Mouse (Mus musculus): Measurements from ENCODE around the gene Lum. TPM values are rescaled to one million over a fixed set of nuclear protein-coding genes. Genes with fewer than 3 reads are reported as not detected.

Gene Lum
- total and polyA plus RNA-seq, 2 experiments from 2014 or later: 71.6 to 87.0 TPM

DNA sequence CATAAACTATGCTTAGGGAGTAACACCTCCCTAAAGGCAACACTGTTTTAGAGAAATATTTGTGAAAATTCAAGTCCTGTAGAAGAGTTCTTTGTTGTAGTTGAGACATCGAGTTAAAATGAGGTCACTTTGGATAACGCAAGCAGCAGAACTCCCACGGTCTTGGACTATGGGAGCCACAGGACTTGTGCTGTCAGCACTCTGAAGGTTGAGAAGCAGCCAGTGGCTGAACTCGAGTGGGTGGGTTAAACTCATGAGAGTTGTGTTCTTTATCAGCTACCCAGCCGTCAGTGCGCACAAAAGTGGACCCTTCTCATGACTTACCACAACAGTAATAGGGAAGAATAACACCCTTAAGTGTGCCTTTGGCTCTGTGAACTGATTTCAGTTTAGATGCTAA lies 24.6 kb downstream of the Lum start:
- DNase-seq (ENCODE audit: low spot score) (peak; percentile 41), ATAC-seq (ENCODE audit: insufficient read depth, low read depth) (no peak; the same call in 1 of the 2 replicates)
- TF ChIP-seq CTCF (IDR thresholded peaks at IDR 0.05; ENCODE audit: low read depth) (no peak), EP300 (IDR thresholded peaks at IDR 0.05; ENCODE audit: low read depth) (no peak)
- no peaks in the 10 kb centered on the region for H3K4me1 ChIP-seq (ENCODE audit: control insufficient read depth, insufficient read depth)
- H3K27ac ChIP-seq (ENCODE audit: low read depth): 0 out of 2 replicates have a peak overlapping the region, but pooled peaks have one; percentile 7
- no peak overlapping the region for H3K9ac ChIP-seq (replicated peaks; ENCODE audit: low read depth, low read length)
- no peaks in the 10 kb centered on the region for H3K36me3 ChIP-seq (replicated peaks; ENCODE audit: control insufficient read depth, insufficient read depth, low read length)
- WGBS: 31% methylated on average over 6 of the region's 6 CpGs
- no peaks in the 10 kb centered on the region for H3K9me3 ChIP-seq (replicated peaks; ENCODE audit: control insufficient read depth, low read length)
- no peak overlapping the region for H3K4me3 ChIP-seq (ENCODE audit: low read depth, low read length)
- H3K4me2 ChIP-seq (ENCODE audit: low read depth, low read length): no peak overlapping the region
- H3K27me3 ChIP-seq (ENCODE audit: control insufficient read depth, insufficient read depth, low read length): no peaks in the 10 kb centered on the region

DNA sequence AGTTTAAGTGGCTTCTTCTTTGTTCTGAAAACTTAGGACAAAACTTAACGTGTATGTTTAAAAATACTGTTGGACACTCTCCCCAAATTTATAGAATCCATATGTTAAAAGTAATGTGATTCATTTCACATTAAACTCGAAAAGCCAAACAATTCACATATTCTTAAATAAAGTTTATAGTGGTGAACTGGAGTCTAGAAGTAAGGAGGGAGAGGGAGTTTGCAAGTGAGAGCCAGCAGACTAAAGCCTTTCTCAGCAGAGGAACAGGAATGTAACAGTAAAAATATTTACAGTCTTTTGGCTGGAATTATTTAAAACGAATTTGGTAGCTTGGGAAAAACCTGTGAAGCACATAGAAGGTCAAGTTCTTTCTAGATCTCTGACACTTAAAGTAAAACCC lies 26.1 kb downstream of the Lum start:
- 38% methylated on average over 3 of the region's 3 CpGs for WGBS
- Histone ChIP-seq H3K4me1 (ENCODE audit: control insufficient read depth, insufficient read depth) (no peaks in the 10 kb centered on the region), H3K27me3 (ENCODE audit: control insufficient read depth, insufficient read depth, low read length) (no peaks in the 10 kb centered on the region), H3K4me2 (ENCODE audit: low read depth, low read length) (no peak overlapping the region), H3K36me3 (replicated peaks; ENCODE audit: control insufficient read depth, insufficient read depth, low read length) (no peaks in the 10 kb centered on the region), H3K9me3 (replicated peaks; ENCODE audit: control insufficient read depth, low read length) (no peaks in the 10 kb centered on the region), H3K27ac (ENCODE audit: low read depth) (no peak overlapping the region), H3K4me3 (ENCODE audit: low read depth, low read length) (no peak overlapping the region), H3K9ac (replicated peaks; ENCODE audit: low read depth, low read length) (no peak overlapping the region)
- ATAC-seq (ENCODE audit: insufficient read depth, low read depth): no peak
- no peak for DNase-seq (ENCODE audit: low spot score)
- TF ChIP-seq EP300 (IDR thresholded peaks at IDR 0.05; ENCODE audit: low read depth) (no peak), CTCF (IDR thresholded peaks at IDR 0.05; ENCODE audit: low read depth) (no peak)

DNA sequence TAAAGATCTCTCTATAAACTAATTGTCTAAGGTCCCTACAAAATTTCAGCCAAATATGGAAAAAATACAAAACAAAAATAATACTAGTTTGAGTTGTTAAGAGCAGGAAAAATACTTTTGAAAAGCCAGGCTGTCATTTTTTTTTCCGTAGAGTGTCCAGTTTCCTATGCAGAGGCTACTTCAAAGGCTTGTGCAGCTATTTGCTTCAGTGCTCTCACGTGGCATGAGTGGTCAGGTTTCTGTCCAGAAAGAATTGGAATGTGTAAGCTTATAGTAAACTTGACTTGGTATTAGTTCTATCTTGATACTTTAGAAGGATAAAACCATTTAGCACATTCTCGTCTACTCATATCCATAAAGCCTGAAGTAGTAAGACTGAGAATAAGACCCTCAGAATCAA lies 26.8 kb downstream of the Lum start:
- H3K9ac ChIP-seq (replicated peaks; ENCODE audit: low read depth, low read length): no peak overlapping the region
- H3K36me3 ChIP-seq (replicated peaks; ENCODE audit: control insufficient read depth, insufficient read depth, low read length): no peaks in the 10 kb centered on the region
- no peak overlapping the region for H3K4me2 ChIP-seq (ENCODE audit: low read depth, low read length)
- DNase-seq (ENCODE audit: low spot score): no peak
- no peak overlapping the region for H3K27ac ChIP-seq (ENCODE audit: low read depth)
- no peaks in the 10 kb centered on the region for H3K4me1 ChIP-seq (ENCODE audit: control insufficient read depth, insufficient read depth)
- TF ChIP-seq EP300 (IDR thresholded peaks at IDR 0.05; ENCODE audit: low read depth) (no peak), CTCF (IDR thresholded peaks at IDR 0.05; ENCODE audit: low read depth) (no peak)
- no peak for ATAC-seq (ENCODE audit: insufficient read depth, low read depth)
- 66% methylated on average over 3 of the region's 3 CpGs for WGBS
- H3K4me3 ChIP-seq (ENCODE audit: low read depth, low read length): no peak overlapping the region
- no peaks in the 10 kb centered on the region for H3K9me3 ChIP-seq (replicated peaks; ENCODE audit: control insufficient read depth, low read length)
- H3K27me3 ChIP-seq (ENCODE audit: control insufficient read depth, insufficient read depth, low read length): no peaks in the 10 kb centered on the region

DNA sequence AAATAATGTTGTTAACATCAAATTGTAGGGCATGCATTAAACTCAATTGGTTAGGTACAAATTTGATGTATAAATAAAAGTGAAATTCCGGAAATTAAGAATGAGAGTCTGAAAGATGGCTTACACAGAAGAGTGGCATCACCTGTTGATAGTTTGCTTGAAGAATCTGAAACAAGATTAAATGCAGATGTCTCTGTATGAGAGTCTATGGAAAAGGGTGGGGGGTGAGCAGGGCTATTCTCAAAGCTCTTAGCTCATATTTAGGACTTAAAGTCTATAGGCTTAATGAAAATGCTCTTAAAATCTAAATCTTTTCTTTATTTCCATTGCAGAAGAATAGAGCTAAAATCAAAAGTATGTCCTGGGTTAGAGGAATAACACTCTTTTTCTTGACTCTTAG lies 30.8 kb downstream of the Lum start:
- Histone ChIP-seq H3K4me3 (ENCODE audit: low read depth, low read length) (no peak overlapping the region), H3K36me3 (replicated peaks; ENCODE audit: control insufficient read depth, insufficient read depth, low read length) (no peaks in the 10 kb centered on the region), H3K4me1 (ENCODE audit: control insufficient read depth, insufficient read depth) (no peaks in the 10 kb centered on the region), H3K9me3 (replicated peaks; ENCODE audit: control insufficient read depth, low read length) (no peaks in the 10 kb centered on the region), H3K27ac (ENCODE audit: low read depth) (no peak overlapping the region), H3K9ac (replicated peaks; ENCODE audit: low read depth, low read length) (no peak overlapping the region), H3K4me2 (ENCODE audit: low read depth, low read length) (no peak overlapping the region), H3K27me3 (ENCODE audit: control insufficient read depth, insufficient read depth, low read length) (no peaks in the 10 kb centered on the region)
- DNase-seq (ENCODE audit: low spot score) (no peak), ATAC-seq (ENCODE audit: insufficient read depth, low read depth) (no peak)
- 69% methylated on average over 1 of the region's 1 CpGs for WGBS
- no peak for TF ChIP-seq EP300 (IDR thresholded peaks at IDR 0.05; ENCODE audit: low read depth)
- TF ChIP-seq CTCF (IDR thresholded peaks at IDR 0.05; ENCODE audit: low read depth): no peak

DNA sequence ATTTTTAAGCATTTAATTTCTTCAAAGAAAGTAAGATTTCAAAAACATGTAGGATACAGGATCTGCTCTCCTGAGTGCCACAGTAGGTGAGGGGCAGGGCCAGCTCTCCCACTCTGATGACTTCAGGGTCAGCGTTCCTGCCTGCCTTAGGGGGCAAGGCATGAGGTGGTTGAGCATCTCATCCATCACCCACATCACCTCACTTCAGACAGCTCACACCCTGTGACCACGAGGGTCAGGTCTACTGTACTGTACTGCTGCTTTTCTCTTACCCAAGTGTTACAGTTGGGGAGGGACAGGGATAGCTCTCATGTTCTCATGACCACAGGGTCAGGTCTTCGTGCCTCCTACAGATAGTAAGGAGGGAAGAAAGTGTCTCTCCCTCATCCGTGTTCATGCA lies 36.8 kb downstream of the Lum start:
- Histone ChIP-seq H3K36me3 (replicated peaks; ENCODE audit: control insufficient read depth, insufficient read depth, low read length) (no peaks in the 10 kb centered on the region), H3K4me2 (ENCODE audit: low read depth, low read length) (no peak overlapping the region), H3K27me3 (ENCODE audit: control insufficient read depth, insufficient read depth, low read length) (no peaks in the 10 kb centered on the region), H3K27ac (ENCODE audit: low read depth) (no peak overlapping the region), H3K4me1 (ENCODE audit: control insufficient read depth, insufficient read depth) (no peaks in the 10 kb centered on the region), H3K4me3 (ENCODE audit: low read depth, low read length) (no peak overlapping the region), H3K9ac (replicated peaks; ENCODE audit: low read depth, low read length) (no peak overlapping the region), H3K9me3 (replicated peaks; ENCODE audit: control insufficient read depth, low read length) (no peaks in the 10 kb centered on the region)
- no peak for ATAC-seq (ENCODE audit: insufficient read depth, low read depth)
- WGBS: 55% methylated on average over 4 of the region's 4 CpGs
- DNase-seq (ENCODE audit: low spot score): no peak
- TF ChIP-seq EP300 (IDR thresholded peaks at IDR 0.05; ENCODE audit: low read depth): no peak
- no peak for TF ChIP-seq CTCF (IDR thresholded peaks at IDR 0.05; ENCODE audit: low read depth)

DNA sequence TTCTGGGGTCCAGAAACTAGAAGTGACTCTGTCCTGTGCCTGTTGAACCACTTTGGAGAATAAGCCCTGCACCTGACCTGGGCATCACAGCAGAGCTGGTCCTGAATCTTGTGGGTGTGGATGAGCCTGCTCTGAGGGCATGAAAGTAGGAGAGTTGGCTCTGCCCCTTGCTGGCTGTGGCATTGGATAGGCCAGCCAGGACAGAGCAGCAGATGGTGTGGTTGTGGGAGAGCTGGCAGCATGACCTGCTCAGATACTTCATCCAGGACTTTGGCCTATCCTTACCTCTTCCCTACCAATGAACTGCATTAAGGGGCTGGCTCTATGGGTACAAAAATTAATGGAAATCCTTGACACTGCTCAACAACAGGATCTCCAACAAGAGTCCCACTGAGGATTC lies 38.3 kb downstream of the Lum start:
- TF ChIP-seq EP300 (IDR thresholded peaks at IDR 0.05; ENCODE audit: low read depth): no peak

More for the DNA sequence above, 38.3 kb downstream of the Lum start:
- no peaks in the 10 kb centered on the region for H3K9me3 ChIP-seq (replicated peaks; ENCODE audit: control insufficient read depth, low read length)
- ATAC-seq (ENCODE audit: insufficient read depth, low read depth) (no peak), DNase-seq (ENCODE audit: low spot score) (no peak)
- no peak overlapping the region for H3K9ac ChIP-seq (replicated peaks; ENCODE audit: low read depth, low read length)
- no peaks in the 10 kb centered on the region for H3K36me3 ChIP-seq (replicated peaks; ENCODE audit: control insufficient read depth, insufficient read depth, low read length)
- no peak overlapping the region for H3K27ac ChIP-seq (ENCODE audit: low read depth)
- H3K27me3 ChIP-seq (ENCODE audit: control insufficient read depth, insufficient read depth, low read length): no peaks in the 10 kb centered on the region
- H3K4me1 ChIP-seq (ENCODE audit: control insufficient read depth, insufficient read depth): no peaks in the 10 kb centered on the region
- no peak overlapping the region for H3K4me2 ChIP-seq (ENCODE audit: low read depth, low read length)
- no peak overlapping the region for H3K4me3 ChIP-seq (ENCODE audit: low read depth, low read length)
